Mouse (Mus musculus) natural killer cell, adult 2 months (primary cell): ENCODE data around the gene Zfp691.

Source experiments
- DNase-seq, 2 experiments: peaks; one replicate each; pipeline ENCODE4 v3.0.0; 2022; ENCODE audit warnings: low spot score in 2 of 2

Zfp691 gene

DNA sequence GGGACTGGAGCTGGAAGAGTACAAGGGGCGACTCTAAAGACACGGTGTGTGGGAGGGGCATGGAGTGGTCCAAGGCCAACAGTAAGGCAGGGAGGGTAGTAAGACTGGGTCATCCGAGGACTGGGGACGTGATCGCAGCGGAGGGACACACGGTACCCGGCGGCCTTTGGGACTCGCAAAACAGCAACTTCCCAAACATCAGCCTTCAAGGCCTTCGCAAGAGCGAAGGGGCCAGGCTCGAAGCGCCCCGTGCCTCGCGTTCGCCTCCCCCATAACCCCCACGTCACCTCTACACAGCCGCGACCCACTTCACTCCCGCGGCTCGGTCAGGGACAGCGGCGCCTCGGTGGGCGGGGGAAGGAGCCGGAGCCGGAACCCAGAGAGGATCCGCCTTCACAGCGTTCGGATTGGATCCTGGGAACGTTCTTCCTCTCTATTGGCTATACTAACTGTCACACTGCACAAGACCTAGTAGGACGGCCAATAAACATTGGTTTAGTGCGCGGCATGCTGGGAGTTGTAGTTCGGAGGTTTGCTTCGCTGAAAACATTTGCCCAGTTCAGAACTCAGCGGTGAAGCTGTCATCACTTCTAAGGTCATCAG, at the start of gene Zfp691:
TSS of gene Zfp691 (minus strand) at position 345 of the 603 bp plus-strand sequence.
- DNase-seq = peak; percentile 92 to 93

DNA sequence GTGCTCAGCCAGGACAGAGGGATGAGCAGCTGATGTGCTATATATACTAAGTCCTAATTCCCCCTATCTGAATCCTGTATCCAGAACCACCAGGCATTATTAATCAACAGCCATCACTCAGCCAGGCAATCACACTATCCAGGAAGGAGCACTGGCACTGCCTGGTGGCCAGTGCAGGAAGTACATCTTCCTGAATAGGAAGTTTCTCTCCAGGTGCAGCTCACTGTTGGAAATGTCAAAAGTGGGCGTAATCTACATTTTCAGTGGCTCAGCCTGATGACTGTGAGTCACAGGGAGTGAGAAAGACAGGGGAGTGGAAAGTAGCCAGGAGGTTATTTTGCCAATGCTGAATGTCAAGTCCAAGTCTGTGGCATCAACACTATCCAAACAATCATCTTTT, 49.7 kb upstream of the Zfp691 start:
- peak in 1 of 2 experiments; percentile 30 for DNase-seq

GRCm38 (mm10) chr4:119218169-119218568, 44.2 kb upstream of the Zfp691 start, which contains the start of gene Tmem269:
Gene Tmem269, minus strand, starts transcription at chr4:119218217.
- no peak for DNase-seq

- DNase-seq = no peak
Measured at GRCm38 (mm10) chr4:119216667-119217066, 42.7 kb upstream of the Zfp691 start.

DNA sequence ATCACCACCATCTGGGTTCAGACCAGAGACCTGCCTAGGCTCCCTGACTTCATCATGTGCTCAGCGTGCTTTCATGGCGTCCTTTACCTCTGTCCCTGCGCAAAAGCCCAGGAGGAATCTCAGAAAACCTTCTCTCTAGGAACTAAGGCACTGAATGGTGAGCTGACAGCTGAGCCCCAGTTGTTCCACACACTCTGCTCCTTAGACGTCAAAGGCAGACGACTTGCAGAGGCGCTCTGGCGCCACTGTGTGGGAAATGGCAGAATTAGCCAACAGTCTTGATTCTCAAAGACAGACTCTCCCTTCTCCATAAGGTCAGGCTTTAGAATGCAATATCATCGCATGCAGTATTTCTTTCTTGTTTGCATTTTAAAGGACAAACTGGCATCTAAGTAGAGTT, 30.7 kb upstream of the Zfp691 start:
- peak; percentile 22 to 41 for DNase-seq

- no peak for DNase-seq
Measured at GRCm38 (mm10) chr4:119198105-119198504, 24.1 kb upstream of the Zfp691 start.

DNA sequence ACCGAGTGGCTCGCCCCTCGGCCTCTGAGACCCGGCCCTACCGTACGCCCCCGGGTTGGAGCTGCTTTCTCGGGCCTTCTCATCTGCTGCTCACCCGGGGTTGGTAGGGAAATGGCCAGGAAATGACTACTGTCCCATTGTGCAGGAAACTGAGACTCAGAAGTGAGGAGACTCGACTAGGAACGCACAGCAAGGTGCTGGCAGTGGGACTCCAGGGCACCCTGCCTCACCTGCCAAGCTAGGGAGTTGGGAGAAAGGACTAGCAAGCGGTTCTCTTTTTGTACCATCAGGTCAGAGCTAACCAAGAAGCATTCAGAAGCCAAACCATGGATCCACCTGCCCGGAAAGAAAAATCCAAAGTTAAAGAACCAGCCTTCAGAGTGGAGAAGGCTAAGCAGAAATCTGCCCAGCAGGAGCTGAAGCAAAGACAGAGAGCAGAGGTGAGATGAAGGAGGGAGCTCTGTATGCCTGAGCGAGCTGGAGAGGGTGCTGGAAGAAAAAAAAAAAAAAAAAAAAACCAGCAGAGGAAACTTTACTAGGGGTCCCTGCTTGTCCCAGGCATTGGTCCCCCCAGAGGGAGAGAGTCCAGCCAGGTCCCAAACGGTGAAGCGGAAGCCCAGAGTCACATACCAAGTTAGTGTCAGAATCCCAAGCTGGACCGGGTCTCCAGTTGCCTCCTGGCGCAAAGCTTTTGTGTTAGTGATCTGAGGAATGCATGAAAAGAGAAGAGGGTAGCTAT, 21.8 kb upstream of the Zfp691 start:
- DNase-seq = no peak

GRCm38 (mm10) chr4:119194909-119195581, 21.1 kb upstream of the Zfp691 start, which contains the start of gene Svbp:
Gene Svbp, plus strand, starts transcription at chr4:119195306.
- peak; percentile 82 to 87 for DNase-seq

DNA sequence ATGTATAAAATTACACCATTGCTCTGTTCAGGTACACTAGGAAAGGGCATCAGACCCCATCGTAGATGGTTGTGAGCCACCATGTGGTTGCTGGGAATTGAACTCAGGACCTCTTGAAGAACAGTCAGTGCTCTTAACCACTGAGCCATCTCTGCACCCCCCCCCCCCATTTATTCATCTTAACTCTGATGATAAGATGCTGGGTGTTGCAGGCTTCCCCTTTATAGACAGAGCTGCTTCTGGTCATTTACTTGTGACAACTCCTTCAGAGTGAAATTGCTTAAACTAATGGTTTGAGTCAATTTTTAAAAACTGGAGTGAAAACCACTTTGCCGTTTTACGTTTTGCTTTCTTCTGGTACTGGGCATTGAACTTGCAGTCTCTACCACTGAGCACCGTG, 18.8 kb upstream of the Zfp691 start:
- no peak for DNase-seq

DNA sequence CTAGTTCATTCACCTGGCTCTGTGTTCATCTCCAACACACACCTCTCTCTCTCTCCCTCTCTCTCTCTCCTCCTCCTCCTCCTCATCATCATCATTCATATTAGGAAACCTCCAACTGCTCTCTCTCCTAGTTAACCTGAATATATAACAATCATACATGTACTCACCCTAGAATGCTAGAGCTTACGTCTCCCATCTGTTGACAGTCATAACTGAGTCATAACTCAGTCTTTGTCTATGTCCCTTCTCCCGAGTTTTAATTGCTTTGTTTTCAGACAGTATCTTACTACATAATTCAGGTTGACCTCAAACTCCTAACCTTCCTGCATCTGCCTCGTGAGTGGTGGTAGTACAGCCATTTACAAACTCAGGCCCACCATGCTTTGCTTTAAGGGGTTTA, 17.3 kb upstream of the Zfp691 start:
- DNase-seq = no peak

DNA sequence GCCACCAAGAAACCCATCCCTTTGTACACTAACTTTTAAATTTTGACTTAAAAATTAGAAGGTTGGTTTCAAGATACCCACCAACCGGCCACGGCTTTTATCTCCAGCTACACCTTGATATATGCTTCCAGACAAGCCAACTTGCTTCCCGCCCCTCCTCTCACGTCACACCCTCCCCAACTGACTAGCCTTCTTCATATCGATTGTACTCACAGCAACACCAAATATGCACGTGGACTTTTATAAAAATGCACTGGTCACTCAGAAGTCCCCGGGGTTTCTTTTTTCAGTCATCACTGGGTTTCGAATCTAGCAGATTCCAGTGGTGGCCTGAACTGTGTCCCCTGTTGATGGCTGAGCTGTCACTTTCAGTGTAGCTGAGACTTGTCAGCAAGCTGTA, 16.6 kb upstream of the Zfp691 start:
- DNase-seq = no peak

DNA sequence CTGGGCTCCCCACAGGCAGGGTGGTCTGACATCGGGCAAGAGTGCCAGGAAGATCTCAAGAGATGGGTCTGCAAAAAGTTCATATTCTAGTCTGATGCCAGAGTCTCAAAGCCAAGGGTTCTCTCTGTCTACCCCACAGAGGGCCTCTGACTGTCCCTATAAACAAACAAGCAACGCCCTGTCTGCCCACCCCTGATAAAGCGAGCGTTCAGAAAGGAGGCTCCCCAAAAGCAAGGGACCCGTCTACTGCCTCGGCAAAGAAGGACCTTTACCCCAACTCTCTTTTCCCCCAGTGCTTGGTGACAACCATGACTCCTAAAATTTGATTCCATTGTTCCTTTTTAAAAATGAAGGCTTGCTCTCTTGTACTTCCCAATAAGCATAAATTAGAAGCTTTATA, 15.9 kb upstream of the Zfp691 start, which contains the start of gene Ermap:
TSS of gene Ermap (minus strand) at position 148 of the 400 bp plus-strand sequence.
- DNase-seq = no peak

DNA sequence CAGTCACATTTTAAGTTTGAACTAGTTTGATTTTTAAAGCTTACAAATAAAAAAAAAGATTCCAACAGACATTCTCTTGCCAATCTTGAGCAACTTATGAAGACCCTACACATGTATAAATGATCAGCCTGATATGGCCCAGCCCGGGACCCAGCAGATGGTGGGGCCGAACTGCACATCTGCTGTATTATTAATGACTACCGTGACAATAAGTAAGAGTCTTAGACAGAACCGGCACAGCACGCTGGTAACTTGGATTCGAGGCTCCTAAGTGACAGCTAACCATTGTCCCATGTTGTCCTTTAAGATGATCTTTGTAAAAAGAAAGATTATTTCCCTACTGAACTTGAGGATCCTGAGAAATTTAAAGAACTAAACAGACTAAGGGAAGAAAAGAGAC, 15.4 kb upstream of the Zfp691 start:
- DNase-seq = no peak

- DNase-seq = no peak
Measured at GRCm38 (mm10) chr4:119188060-119188785, 14.2 kb upstream of the Zfp691 start.

DNA sequence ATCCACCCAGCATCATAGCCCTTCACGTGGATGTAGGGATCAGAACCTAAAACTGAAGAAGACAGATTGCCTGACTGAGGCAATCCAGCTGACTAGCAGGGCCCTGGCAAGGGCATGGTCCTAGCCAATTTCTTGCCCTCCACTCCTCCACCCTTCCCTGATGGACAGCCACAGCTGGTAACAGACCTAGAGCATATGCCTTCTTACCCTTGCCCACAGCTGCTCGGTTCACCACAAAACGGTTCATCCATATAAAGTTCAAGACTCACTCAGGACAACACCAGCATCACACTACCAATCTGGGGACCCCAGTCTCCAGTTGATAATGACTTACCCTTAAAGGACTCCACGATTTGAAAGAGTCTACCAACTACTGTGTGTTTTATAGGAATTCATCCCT, 11.8 kb upstream of the Zfp691 start:
- no peak for DNase-seq

GRCm38 (mm10) chr4:119183525-119183924, 9.5 kb upstream of the Zfp691 start:
- DNase-seq = no peak

DNA sequence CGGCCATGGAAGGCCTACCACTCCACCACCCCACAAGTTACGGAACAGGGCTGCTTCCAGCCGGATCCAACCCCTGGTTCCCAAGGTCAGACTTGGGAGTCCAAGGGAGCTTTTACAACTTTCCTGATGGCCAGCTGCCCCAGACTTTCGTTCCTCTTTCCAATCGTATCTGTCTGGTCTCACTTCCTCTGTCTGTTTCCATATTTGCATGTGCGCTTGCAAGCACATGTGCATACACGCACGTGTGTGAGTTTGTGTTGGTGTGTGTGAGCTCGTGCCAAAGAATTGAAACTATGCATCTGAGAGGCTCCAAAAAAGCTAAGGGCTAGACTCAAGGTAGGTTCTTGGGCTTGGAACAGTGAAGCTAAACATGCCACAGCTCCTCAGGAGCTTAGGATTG, 7.5 kb upstream of the Zfp691 start:
- DNase-seq = peak in 1 of 2 experiments; percentile 73

DNA sequence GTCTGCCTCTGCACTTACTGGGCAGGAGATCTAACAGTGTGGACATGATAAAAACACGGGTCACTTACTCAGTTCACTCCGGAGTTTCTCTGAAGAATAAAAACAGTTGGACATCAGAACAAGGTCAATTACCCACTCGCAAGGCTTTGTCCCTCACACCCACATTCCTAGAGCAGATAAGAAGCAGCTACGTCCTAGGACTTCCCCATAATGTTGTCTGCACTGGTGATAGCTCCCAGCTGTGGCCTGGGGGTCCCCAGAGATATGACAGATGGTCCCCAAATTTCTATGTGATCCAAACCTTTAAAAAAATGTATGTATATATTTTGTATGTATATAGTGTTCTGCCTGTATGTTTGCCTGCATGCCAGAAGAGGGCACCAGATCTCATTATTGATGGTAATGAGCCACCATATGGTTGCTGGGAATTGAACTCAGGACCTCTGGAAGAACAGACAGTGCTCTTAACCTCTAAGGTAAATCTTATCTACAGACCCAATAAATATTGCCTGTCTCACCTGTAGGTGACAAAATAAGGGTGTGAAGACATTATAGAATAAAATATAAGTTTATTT, 6.2 kb upstream of the Zfp691 start:
- no peak for DNase-seq

DNA sequence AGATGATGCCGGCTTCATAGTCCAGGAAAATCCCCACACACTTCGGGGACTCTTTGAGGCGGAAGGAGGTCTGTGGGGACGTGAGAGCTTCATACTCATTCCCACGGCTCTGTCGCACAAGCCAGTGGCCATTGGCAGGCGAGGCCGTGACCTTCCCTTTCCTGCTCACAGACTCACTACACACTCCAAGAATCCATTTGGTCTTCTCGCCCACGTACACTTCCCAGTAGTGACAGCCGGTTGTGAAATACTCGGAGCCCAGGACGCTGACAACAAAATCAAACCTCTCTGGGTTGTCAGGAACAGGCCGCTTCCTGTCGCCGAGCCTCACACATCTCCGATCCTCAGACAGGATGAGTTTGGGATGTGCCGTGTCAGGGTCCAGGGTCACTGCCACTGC, 4.3 kb upstream of the Zfp691 start:
- DNase-seq = no peak

DNA sequence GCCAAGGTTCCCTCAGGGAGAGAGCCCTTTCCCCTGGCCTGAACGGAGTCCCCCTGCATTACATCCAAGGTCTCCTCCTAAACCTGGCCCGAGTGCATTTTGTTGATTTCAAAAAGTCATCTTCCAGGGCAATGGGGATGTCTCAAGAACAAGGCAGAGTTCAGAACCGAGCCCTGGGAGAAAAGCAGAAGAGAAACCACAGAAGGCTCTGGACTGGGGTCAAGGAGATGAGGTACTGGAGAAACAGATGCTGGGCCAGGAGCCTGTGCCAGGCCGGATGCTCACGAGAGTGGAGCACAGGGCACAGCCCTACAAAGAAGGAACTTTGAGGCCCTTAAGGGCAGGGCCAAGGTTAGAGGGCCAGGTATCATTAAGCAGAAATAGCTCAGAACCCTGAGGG, 3.7 kb upstream of the Zfp691 start:
- no peak for DNase-seq

- DNase-seq = no peak
Measured at GRCm38 (mm10) chr4:119172919-119173650, 910 bp downstream of the Zfp691 start.
